Mouse (Mus musculus) brain, embryonic 14.5 days (tissue): ENCODE results near the gene Dclk1.

Experiments
- CTCF ChIP-seq: fragments of 200-500 bp; IDR thresholded peaks from 2 replicates; pipeline ENCODE4 v1.5.1; 2012; ENCODE audit warnings: inconsistent platforms, mild to moderate bottlenecking, moderate library complexity, borderline replicate concordance; ENCODE audit not compliant: insufficient read depth, insufficient read length; ENCODE audit errors: extremely low read depth
- POLR2A ChIP-seq: fragments of 200-500 bp; IDR thresholded peaks from 2 replicates; pipeline ENCODE4 v1.6.1; 2012; ENCODE audit warnings: mild to moderate bottlenecking, inconsistent platforms, borderline replicate concordance; ENCODE audit not compliant: poor library complexity, insufficient read depth, insufficient read length, severe bottlenecking; ENCODE audit errors: extremely low read depth

GRCm38 (mm10) chr3:55543929-55544684 is 301.9 kb downstream of the Dclk1 start:
- no peak for TF ChIP-seq CTCF
- TF ChIP-seq POLR2A: no peak
